Mouse (Mus musculus) testis, adult 2 months (tissue): ENCODE data around the gene Evi2a. TPM values are rescaled to one million over a fixed set of nuclear protein-coding genes. Genes with fewer than 3 reads are reported as not detected.

ENCODE experiments used
- H3K27ac ChIP-seq: fragments of 200-500 bp; 2 replicates; pipeline ENCODE4 v1.5.1; 2012; ENCODE audit warnings: low read depth, low read length; ENCODE audit not compliant: control insufficient read depth, insufficient read depth
- H3K27me3 ChIP-seq: fragments of 200-500 bp; 2 replicates; pipeline ENCODE4 v1.6.1; 2012; ENCODE audit warnings: mild to moderate bottlenecking, low read length, moderate library complexity; ENCODE audit not compliant: control insufficient read depth, insufficient read depth
- H3K36me3 ChIP-seq: fragments of 200-500 bp; 2 replicates; pipeline ENCODE4 v1.6.1; 2012; ENCODE audit warnings: mild to moderate bottlenecking, low read length; ENCODE audit not compliant: control insufficient read depth, insufficient read depth
- H3K4me1 ChIP-seq: fragments of 200-500 bp; 2 replicates; pipeline ENCODE4 v1.6.1; 2012; ENCODE audit warnings: low read length; ENCODE audit not compliant: control insufficient read depth, insufficient read depth
- H3K4me3 ChIP-seq: fragments of 200-500 bp; 2 replicates; pipeline ENCODE4 v1.5.1; 2012; ENCODE audit warnings: low read depth, mild to moderate bottlenecking, low read length, moderate library complexity, mixed read lengths; ENCODE audit not compliant: control insufficient read depth
- CTCF ChIP-seq: fragments of 200-500 bp; IDR thresholded peaks from 2 replicates; pipeline ENCODE4 v1.5.1; 2012; ENCODE audit warnings: low read depth, mild to moderate bottlenecking, inconsistent platforms, low read length, moderate library complexity; ENCODE audit not compliant: control insufficient read depth, insufficient read depth, insufficient replicate concordance
- POLR2A ChIP-seq: fragments of 200-500 bp; IDR thresholded peaks from 2 replicates; pipeline ENCODE4 v1.6.1; 2012; ENCODE audit warnings: low read depth, mild to moderate bottlenecking, inconsistent platforms, low read length, moderate library complexity; ENCODE audit not compliant: control insufficient read depth
- polyA plus RNA-seq: library from polyadenylated mRNA; depleted of rRNA; stranded (reverse); fragments of >200 nt; gene quantifications from 2 replicates; pipeline ENCODE4 v1.2.3, GENCODE M21; 2012

Evi2a gene
- polyA plus RNA-seq, 1 experiment: 0.94 TPM

DNA sequence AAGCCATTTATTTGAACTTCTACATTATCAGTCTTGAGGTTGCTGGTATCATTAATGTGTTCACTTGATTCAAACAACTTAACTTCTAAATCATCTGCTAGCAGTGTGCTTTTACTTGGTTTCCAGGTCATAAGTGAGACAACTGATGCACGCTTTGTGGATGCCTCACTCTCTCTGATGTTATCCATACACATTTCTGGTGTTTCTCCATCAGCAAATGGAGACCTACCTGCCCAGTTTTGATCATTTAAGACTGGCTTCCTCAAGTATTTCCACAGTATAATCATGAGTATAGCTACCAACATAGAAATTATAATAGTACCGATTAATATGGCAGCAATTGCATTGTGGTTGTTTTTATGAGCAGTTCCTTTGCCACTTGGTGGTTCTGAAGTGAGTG, 14.6 kb downstream of the Evi2a start:
- TF ChIP-seq POLR2A: no peak
- TF ChIP-seq CTCF: no peak
- Histone ChIP-seq H3K4me1 (no peaks in the 10 kb centered on the region), H3K4me3 (no peak overlapping the region), H3K27ac (no peak overlapping the region), H3K36me3 (no peaks in the 10 kb centered on the region), H3K27me3 (no peaks in the 10 kb centered on the region)

DNA sequence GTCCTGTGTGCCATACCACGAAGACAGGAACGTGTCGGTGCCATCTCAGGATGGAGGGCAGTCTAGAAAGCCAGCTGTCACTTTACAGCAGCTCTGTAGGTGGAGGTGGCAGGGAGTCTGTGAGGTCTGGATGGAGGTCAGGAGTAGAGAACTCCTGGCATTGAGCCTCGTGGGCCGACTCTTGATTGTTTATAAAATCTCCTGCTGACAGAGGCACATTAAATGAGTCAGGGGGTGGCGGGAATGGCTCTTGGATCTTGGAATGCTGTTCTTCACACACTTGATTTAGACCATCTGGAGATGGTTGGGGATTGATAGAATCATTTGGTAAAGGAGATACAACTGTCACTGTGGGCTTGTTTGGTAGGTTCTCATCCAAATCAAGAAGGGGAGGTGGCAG, 15.1 kb downstream of the Evi2a start:
- Histone ChIP-seq H3K27me3 (no peaks in the 10 kb centered on the region), H3K36me3 (no peaks in the 10 kb centered on the region), H3K4me1 (no peaks in the 10 kb centered on the region), H3K4me3 (no peak overlapping the region), H3K27ac (no peak overlapping the region)
- TF ChIP-seq CTCF (no peak), POLR2A (no peak)

DNA sequence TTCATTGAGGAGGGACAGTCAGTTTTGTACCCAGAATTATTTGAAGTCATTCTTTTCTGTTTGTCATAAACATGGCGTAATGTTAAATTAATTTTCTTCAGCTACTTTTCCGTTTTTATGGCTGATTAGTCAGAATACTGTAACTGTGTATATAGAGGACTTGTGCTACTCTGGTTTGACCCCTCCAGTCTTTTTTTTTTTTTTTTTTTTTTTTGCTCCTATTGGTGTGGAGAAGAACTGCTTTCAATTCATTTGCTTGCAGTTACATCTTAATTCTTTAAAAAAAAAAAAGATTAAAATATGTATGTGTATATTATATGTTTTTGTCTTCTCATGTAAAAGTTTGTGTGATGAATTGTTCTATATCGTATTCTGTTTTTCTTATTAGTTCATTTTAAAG, 18.4 kb downstream of the Evi2a start:
- Histone ChIP-seq H3K36me3 (no peaks in the 10 kb centered on the region), H3K27me3 (no peaks in the 10 kb centered on the region)
- TF ChIP-seq CTCF: no peak
- TF ChIP-seq POLR2A: no peak

DNA sequence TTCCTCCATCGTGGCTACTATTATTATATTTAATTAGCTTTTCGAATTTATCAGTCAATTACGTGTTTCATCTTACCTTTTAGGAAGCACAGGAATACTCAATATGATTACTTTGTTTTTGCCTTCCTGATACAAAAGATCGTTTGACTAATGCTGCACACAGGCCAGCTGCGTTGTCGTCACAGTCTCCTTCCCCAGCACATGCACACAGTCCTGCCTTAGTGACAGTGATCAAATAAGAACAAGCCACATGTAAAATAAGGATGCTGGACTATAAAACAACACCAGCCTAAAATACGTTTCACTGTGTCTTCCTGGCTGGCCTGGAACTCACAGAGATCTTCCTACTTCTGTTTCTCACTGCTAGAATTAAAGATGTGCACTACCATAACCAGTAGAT, 25.9 kb downstream of the Evi2a start:
- TF ChIP-seq POLR2A: no peak
- TF ChIP-seq CTCF: no peak
- no peaks in the 10 kb centered on the region for H3K4me1 ChIP-seq
- H3K36me3 ChIP-seq: no peaks in the 10 kb centered on the region
- H3K27me3 ChIP-seq: no peaks in the 10 kb centered on the region
- H3K4me3 ChIP-seq: no peak overlapping the region
- no peak overlapping the region for H3K27ac ChIP-seq

More for the DNA sequence above, 18.4 kb downstream of the Evi2a start:
- Histone ChIP-seq H3K4me3 (no peak overlapping the region), H3K4me1 (no peaks in the 10 kb centered on the region), H3K27ac (no peak overlapping the region)

DNA sequence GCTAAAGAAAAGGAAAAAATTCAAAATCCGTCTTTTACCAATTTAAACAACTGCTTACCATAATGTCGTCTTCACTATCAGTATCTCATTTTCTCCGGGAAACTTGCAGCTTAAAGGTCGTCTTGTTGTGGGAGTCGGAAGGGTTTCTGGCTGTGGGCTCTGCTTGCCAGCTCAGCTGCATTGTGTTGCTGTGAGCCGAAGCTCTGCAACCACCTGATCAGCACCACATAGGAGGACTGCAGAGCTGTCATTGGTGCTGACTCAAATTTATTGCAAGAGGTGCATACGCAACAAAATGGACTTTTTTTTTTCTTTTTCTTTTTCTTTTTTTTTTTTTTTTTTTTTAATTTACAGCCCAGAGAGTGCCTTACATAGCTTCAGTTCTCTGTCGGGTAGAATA, 26.6 kb downstream of the Evi2a start, which contains the start of gene Omg:
Omg (minus strand) TSS at position 240 of the 400 bp plus-strand sequence.
- no peaks in the 10 kb centered on the region for H3K36me3 ChIP-seq
- H3K27me3 ChIP-seq: no peaks in the 10 kb centered on the region
- no peak within 1 kb of the TSS for H3K4me3 ChIP-seq
- no peak for TF ChIP-seq POLR2A
- TF ChIP-seq CTCF: no peak
- H3K4me1 ChIP-seq: no peaks in the 10 kb centered on the region
- no peak within 1 kb of the TSS for H3K27ac ChIP-seq

DNA sequence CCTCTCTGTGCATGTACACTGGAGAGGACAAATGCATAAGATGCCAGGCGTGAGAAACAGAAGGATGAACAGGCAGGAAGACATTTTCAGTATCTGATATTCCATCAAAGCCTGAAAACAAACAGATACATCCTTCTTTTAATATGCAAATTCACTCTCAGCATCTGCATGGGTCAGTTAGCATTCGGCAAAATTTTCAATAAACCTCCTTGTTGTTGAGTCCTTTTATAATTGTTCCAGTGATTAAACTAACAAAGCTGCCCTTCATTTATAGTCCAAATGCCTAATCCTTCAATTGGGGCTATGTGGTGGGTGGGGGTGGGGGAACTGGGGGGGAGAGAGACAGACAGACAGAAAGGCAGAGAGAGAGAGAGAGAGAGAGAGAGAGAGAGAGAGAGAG, 27.5 kb downstream of the Evi2a start:
- H3K4me3 ChIP-seq: no peak overlapping the region
- H3K27me3 ChIP-seq: no peaks in the 10 kb centered on the region
- no peaks in the 10 kb centered on the region for H3K4me1 ChIP-seq
- TF ChIP-seq POLR2A (no peak), CTCF (no peak)
- no peaks in the 10 kb centered on the region for H3K36me3 ChIP-seq
- no peak overlapping the region for H3K27ac ChIP-seq

DNA sequence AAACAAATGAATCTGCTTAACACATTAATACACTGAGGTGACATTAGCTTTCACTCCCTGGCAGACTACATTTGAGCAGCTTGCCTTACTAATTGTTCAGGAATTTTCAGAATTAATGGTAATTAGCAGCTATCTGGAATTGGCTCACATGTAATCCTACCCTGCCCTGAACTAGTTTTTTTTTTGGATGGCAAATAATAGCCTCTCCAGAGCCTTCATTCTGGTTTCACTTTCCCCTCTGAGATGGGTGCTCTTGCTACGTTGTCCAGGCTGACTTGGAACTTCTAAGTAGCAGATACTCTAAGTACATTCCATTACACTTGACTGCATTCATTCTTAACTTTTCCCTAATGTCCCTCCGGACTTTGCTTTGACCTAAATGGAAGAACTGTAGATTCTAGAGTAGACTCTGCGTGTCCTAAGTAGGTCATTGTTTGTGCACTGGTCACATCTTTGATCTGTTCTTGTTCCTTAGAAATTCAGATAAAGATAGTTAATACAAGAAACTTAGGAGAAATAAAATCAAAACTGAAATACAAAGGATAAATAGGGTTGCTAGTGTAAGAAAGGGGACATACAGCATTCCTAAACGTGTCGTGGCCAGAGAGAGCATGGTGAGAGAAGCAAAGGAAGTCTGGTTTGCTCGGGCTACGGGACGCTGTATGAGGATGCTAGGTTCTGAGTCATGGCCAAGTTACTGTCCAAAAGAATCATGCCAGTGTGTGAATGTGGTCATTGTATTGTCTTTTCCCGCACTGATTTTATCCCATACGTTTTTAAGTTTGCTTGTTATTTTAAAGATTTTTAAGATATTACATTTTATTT, 35.2 kb downstream of the Evi2a start:
- H3K36me3 ChIP-seq: no peaks in the 10 kb centered on the region
- no peak overlapping the region for H3K27ac ChIP-seq
- no peaks in the 10 kb centered on the region for H3K4me1 ChIP-seq
- no peak overlapping the region for H3K4me3 ChIP-seq
- no peak for TF ChIP-seq CTCF
- TF ChIP-seq POLR2A: no peak
- no peaks in the 10 kb centered on the region for H3K27me3 ChIP-seq

DNA sequence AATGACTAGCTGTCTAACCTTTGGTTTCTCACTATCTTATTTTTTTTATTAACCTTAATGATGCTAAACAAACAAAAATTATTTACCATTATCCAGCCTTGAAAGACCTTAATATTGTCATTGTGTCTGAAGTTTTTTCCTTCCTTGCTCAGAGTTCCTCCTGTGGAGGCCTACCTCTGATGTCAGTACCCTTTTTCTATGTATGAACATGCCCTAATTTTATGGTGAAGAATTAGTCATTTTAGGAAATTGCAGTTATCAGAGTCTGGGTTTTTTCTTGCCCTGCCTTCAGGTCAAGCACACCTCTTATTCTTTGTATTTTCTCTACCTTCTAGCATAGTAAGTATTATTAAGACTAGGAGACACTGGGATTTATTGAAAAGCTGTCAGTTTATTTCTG, 45.7 kb downstream of the Evi2a start:
- Histone ChIP-seq H3K27ac (no peak overlapping the region), H3K27me3 (no peaks in the 10 kb centered on the region), H3K4me1 (no peaks in the 10 kb centered on the region), H3K4me3 (no peak overlapping the region), H3K36me3 (no peaks in the 10 kb centered on the region; the same call in 1 of the 2 replicates)
- TF ChIP-seq CTCF: no peak
- TF ChIP-seq POLR2A: no peak
